Comparison of ENCODE assay signal across 7 mouse cellular contexts in genomic region chr1:156921290-156921994, GRCm38 (mm10). TPM values are rescaled to one million over a fixed set of nuclear protein-coding genes. Genes with fewer than 3 reads are reported as not detected.
DNase-seq lines count a peak whose midpoint lies in the region; ATAC-seq lines count a peak whose summit lies in the region.

No protein-coding gene starts in this region.

- H3K4me3 ChIP-seq in midbrain, embryonic 12.5 days = no peak overlapping the region
- no peak overlapping the region for H3K4me3 ChIP-seq in midbrain, embryonic 14.5 days (replicated peaks; ENCODE audit: low read depth, low read length)

- H3K4me2 ChIP-seq in midbrain, embryonic 12.5 days (replicated peaks) = no peak overlapping the region
- H3K4me2 ChIP-seq in midbrain, embryonic 14.5 days (ENCODE audit: low read length) = no peak overlapping the region

- peaks cover 28% of the 10 kb centered on the region for H3K4me1 ChIP-seq in midbrain, embryonic 12.5 days
- peaks cover 13% of the 10 kb centered on the region; the same call in 1 of the 2 replicates for H3K4me1 ChIP-seq in midbrain, embryonic 14.5 days (ENCODE audit: control insufficient read depth, insufficient read depth, low read length)

- no peaks in the 10 kb centered on the region for H3K36me3 ChIP-seq in midbrain, embryonic 12.5 days
- H3K36me3 ChIP-seq in midbrain, embryonic 14.5 days (ENCODE audit: control insufficient read depth, insufficient read depth, low read length) = no peaks in the 10 kb centered on the region

- H3K9ac ChIP-seq in midbrain, embryonic 12.5 days (replicated peaks) = no peak overlapping the region
- H3K9ac ChIP-seq in midbrain, embryonic 14.5 days (replicated peaks; ENCODE audit: low read length) = no peak overlapping the region

- ATAC-seq in midbrain, embryonic 12.5 days (ENCODE audit: low FRiP score, low read depth) = no peak
- no peak for ATAC-seq in midbrain, embryonic 14.5 days (ENCODE audit: low FRiP score, low TSS enrichment)
- peak; percentile 96 for ATAC-seq in common myeloid progenitor, adult 5-6 weeks (replicated peaks; ENCODE audit: low read depth, poor library complexity, severe bottlenecking)

- H3K27me3 ChIP-seq in midbrain, embryonic 12.5 days = no peaks in the 10 kb centered on the region
- no peaks in the 10 kb centered on the region for H3K27me3 ChIP-seq in midbrain, embryonic 14.5 days (ENCODE audit: control insufficient read depth, insufficient read depth, low read length)

- H3K9me3 ChIP-seq in midbrain, embryonic 12.5 days = no peaks in the 10 kb centered on the region
- H3K9me3 ChIP-seq in midbrain, embryonic 14.5 days (ENCODE audit: control insufficient read depth, low read length) = no peaks in the 10 kb centered on the region

- 74% methylated on average over 12 of the region's 12 CpGs for WGBS in midbrain, embryonic 12.5 days
- 72% methylated on average over 12 of the region's 12 CpGs for WGBS in midbrain, embryonic 14.5 days

- DNase-seq in midbrain, embryonic 14.5 days = no peak
- DNase-seq in induced T-regulatory cell, adult 2 months (ENCODE audit: low read depth) = peak; percentile 56
- DNase-seq in spleen, postnatal 10 days (ENCODE audit: low spot score in 2 of 2) = peak; percentile 25 to 71
- DNase-seq in embryo, embryonic 10 days (ENCODE audit: low spot score) = no peak
- no peak for DNase-seq in frontal cortex, postnatal 36 days (ENCODE audit: low spot score in 2 of 2)

- H3K27ac ChIP-seq in midbrain, embryonic 12.5 days (replicated peaks) = 0 out of 2 replicates have a peak overlapping the region, but pooled peaks have one; percentile 8
- no peak overlapping the region for H3K27ac ChIP-seq in midbrain, embryonic 14.5 days (replicated peaks; ENCODE audit: low read depth, low read length)

RNA-seq across cellular contexts. Expression of gene Ralgps2, which starts 18.0 kb away (rescaled TPM):
- 112 and 125 TPM in 2 replicates for polyA plus RNA-seq in midbrain, embryonic 12.5 days (2016; fragmentation: Nextera tagmentation; extraction: Ambion mirVana)
- polyA plus RNA-seq in midbrain, embryonic 14.5 days (2014; fragmentation: Nextera tagmentation; extraction: Ambion mirVana) = 122 and 132 TPM in 2 replicates
- 35.6 and 36.2 TPM in 2 replicates for total RNA-seq in common myeloid progenitor, adult 5-6 weeks (2017)

Comparison
In these comparisons a context has a peak if more than half of its experiments do, and no peak if none do; other contexts are left out.
1. DNase-seq: peak in induced T-regulatory cell, adult 2 months (single experiment) and spleen, postnatal 10 days (2 of 2); none in midbrain, embryonic 14.5 days (single experiment), embryo, embryonic 10 days (single experiment) and frontal cortex, postnatal 36 days (0 of 2).